Mouse (Mus musculus) neural tube, embryonic 15.5 days (tissue): ENCODE results near the gene Olfr123. TPM values are rescaled to one million over a fixed set of nuclear protein-coding genes. Genes with fewer than 3 reads are reported as not detected.

Experiments
- ATAC-seq: fragments of 200-750 bp; cut with Nextera tagmentation; 2 replicates; pipeline ENCODE4 v1.8.0; 2017; ENCODE audit warnings: mild to moderate bottlenecking, moderate TSS enrichment, moderate library complexity; ENCODE audit not compliant: low FRiP score
- H3K27ac ChIP-seq: fragments of 300-500 bp; sonication (generic); replicated peaks from 2 replicates; pipeline ENCODE4 v1.5.1; 2015; ENCODE audit warnings: mild to moderate bottlenecking, inconsistent platforms
- H3K27me3 ChIP-seq: fragments of 300-500 bp; sonication (generic); replicated peaks from 2 replicates; pipeline ENCODE4 v1.6.1; 2015; ENCODE audit warnings: inconsistent platforms
- H3K36me3 ChIP-seq: fragments of 300-500 bp; sonication (generic); 2 replicates; pipeline ENCODE4 v1.6.1; 2015; ENCODE audit warnings: inconsistent platforms
- H3K4me1 ChIP-seq: fragments of 300-500 bp; sonication (generic); 2 replicates; pipeline ENCODE4 v1.6.1; 2015; ENCODE audit warnings: inconsistent platforms
- H3K4me2 ChIP-seq: fragments of 300-500 bp; sonication (generic); 2 replicates; pipeline ENCODE4 v1.6.1; 2015; ENCODE audit warnings: inconsistent platforms, mild to moderate bottlenecking, moderate library complexity
- H3K4me3 ChIP-seq: fragments of 300-500 bp; sonication (generic); replicated peaks from 2 replicates; pipeline ENCODE4 v1.5.1; 2015; ENCODE audit warnings: mild to moderate bottlenecking, inconsistent platforms
- H3K9ac ChIP-seq: fragments of 300-500 bp; sonication (generic); replicated peaks from 2 replicates; pipeline ENCODE4 v1.6.1; 2015; ENCODE audit warnings: mild to moderate bottlenecking, inconsistent platforms
- H3K9me3 ChIP-seq: fragments of 300-500 bp; sonication (generic); replicated peaks from 2 replicates; pipeline ENCODE4 v1.6.1; 2016; ENCODE audit warnings: inconsistent platforms
- WGBS: fragments of 180-500 bp; shearing (Covaris S2); methylation state at CpG from one replicate; pipeline ENCODE4 v1.1.7; 2015; ENCODE audit warnings: mixed read lengths; 5-methylcytosine and 5-hydroxymethylcytosine counted together
- polyA plus RNA-seq: library from polyadenylated mRNA; unstranded; fragments of >200 nt; fragmentation: Nextera tagmentation; extraction: Ambion mirVana; gene quantifications from 2 replicates; pipeline ENCODE4 v1.2.1, GENCODE M21; 2015

Gene Olfr123
- not detected in 2 replicates for polyA plus RNA-seq

DNA sequence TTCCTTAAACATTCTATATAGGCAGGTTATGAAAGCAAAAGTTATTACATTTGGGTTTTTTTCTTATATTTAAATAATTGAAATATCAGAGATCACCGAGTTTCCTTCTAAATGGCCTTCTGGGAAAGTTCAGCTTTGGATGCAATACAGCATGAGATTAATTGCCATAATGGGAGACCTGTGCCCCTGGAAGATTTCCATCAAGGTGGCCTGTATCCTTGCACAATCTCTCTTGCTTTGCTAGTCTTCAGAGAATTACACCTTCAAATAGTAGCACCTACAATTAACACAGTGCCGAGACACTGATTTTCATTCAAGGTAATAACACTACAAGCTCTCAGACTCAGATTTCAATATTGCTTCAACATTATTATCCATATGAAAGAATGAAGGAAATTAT lies at the start of gene Olfr123:
Gene Olfr123, plus strand, starts transcription at position 301 of the 400 bp plus-strand sequence.
- Histone ChIP-seq H3K9me3 (no peaks in the 10 kb centered on the region), H3K4me2 (no peak within 1 kb of the TSS), H3K36me3 (no peaks in the 10 kb centered on the region), H3K9ac (no peak within 1 kb of the TSS), H3K4me3 (no peak within 1 kb of the TSS), H3K27ac (no peak within 1 kb of the TSS), H3K27me3 (no peaks in the 10 kb centered on the region), H3K4me1 (no peaks in the 10 kb centered on the region)
- ATAC-seq, result no peak
- 95% methylated on average over 2 of the region's 2 CpGs for WGBS

DNA sequence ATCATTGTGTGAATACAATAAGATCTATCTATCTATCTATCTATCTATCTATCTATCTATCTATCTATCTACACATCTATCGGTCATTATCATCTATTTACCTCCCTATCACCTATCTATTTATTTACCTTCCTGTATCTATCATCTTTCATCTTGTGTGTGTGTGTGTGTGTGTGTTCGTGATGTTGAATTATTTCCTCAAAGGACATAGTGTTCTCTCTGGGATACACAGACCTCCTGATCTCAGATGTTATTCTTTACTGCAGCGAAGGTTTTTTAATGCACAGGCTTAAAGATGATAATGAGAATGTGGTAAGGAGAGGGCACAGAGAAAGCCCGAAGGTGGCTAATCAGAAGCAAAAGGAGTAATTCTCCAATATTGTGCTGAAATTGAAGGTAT lies 25.0 kb upstream of the Olfr123 start, which contains the start of gene Olfr122:
Gene Olfr122, plus strand, starts transcription at position 301 of the 400 bp plus-strand sequence.
- 87% methylated on average over 4 of the region's 4 CpGs for WGBS
- H3K4me1 ChIP-seq, result no peaks in the 10 kb centered on the region
- H3K4me2 ChIP-seq, result no peak within 1 kb of the TSS
- H3K27ac ChIP-seq, result no peak within 1 kb of the TSS
- no peak within 1 kb of the TSS for H3K4me3 ChIP-seq
- H3K27me3 ChIP-seq, result no peaks in the 10 kb centered on the region
- H3K9ac ChIP-seq, result no peak within 1 kb of the TSS
- no peak for ATAC-seq
- H3K36me3 ChIP-seq, result no peaks in the 10 kb centered on the region
- no peaks in the 10 kb centered on the region for H3K9me3 ChIP-seq

DNA sequence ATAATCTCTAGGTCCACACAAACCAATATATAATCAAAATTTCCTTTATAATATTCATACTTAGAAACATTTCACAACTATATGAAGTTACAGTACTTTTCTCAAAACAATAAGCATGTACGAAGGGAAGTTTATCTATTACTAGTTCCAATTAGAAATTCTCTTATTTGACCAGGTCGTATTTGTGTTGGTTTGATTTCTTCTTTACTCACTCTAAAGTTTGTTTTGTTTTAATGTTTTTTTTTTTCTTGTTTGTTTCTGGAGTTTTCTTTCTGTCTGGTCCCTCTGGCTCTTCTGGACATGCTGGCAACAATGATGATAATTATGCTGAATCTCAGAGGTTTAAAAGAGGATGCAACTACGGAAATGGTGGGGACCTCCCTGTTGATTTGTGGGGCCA lies 6.3 kb downstream of the Olfr123 start, which contains the start of gene Olfr124:
Gene Olfr124, plus strand, starts transcription at position 301 of the 400 bp plus-strand sequence.
- H3K27me3 ChIP-seq, result no peaks in the 10 kb centered on the region
- 89% methylated on average over 3 of the region's 3 CpGs for WGBS
- ATAC-seq, result no peak
- H3K4me1 ChIP-seq, result no peaks in the 10 kb centered on the region
- H3K9ac ChIP-seq, result no peak within 1 kb of the TSS
- no peak within 1 kb of the TSS for H3K27ac ChIP-seq
- H3K36me3 ChIP-seq, result no peaks in the 10 kb centered on the region
- no peaks in the 10 kb centered on the region for H3K9me3 ChIP-seq
- no peak within 1 kb of the TSS for H3K4me3 ChIP-seq
- H3K4me2 ChIP-seq, result no peak within 1 kb of the TSS

DNA sequence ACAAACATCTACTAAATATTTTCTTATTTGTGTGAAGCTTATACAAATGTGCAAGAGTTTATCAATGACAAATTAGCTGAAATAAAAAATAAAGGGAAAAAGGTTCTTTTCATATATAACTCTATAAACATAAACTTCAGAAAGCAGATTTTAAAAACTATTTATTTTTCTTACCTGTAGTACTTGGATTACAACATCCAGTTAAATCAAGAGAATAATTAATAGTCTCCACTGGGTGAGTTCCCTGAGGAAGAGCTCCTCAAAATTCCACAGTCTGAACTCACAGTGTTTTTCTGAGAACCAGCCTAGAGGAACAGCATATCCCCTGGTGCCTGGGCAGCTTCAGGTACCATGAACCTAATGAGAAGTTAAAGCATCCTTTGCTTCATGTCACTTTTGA lies 39.3 kb downstream of the Olfr123 start, which contains the start of gene Olfr125:
Gene Olfr125, plus strand, starts transcription at position 301 of the 400 bp plus-strand sequence.
- H3K27ac ChIP-seq, result no peak within 1 kb of the TSS
- no peaks in the 10 kb centered on the region for H3K9me3 ChIP-seq
- no peak within 1 kb of the TSS for H3K4me2 ChIP-seq
- no peak within 1 kb of the TSS for H3K9ac ChIP-seq
- no peak for ATAC-seq
- H3K4me3 ChIP-seq, result no peak within 1 kb of the TSS
- H3K36me3 ChIP-seq, result no peaks in the 10 kb centered on the region
- H3K4me1 ChIP-seq, result no peaks in the 10 kb centered on the region
- no peaks in the 10 kb centered on the region for H3K27me3 ChIP-seq

DNA sequence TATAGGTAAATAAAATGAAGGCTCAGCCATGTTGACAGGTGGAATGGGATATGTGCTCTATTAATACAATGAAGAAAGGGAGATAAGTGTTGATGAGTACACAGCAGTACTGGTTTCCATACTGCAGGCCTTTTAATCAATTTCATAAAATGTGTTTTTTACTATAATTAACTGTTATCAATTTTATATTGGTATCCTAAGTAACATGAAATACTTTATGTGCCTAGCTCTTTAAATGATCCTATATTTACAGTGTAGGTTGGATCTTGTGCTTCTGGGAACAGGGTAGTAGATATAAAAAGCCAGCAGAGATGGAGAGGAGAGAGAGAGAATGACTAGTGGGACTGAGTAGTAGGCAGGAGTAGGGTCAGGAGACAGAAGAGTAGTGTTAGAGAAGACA lies 53.9 kb downstream of the Olfr123 start, which contains the start of gene Olfr126:
Gene Olfr126, plus strand, starts transcription at position 301 of the 400 bp plus-strand sequence.
- Histone ChIP-seq H3K4me1 (no peaks in the 10 kb centered on the region), H3K4me2 (no peak within 1 kb of the TSS), H3K9me3 (no peaks in the 10 kb centered on the region), H3K4me3 (no peak within 1 kb of the TSS), H3K27me3 (no peaks in the 10 kb centered on the region), H3K27ac (no peak within 1 kb of the TSS), H3K36me3 (no peaks in the 10 kb centered on the region), H3K9ac (no peak within 1 kb of the TSS)
- no peak for ATAC-seq

Other genes with a start within 250 kb of the Olfr123 start
- gene Olfr112, start 224.1 kb upstream of the Olfr123 start, polyA plus RNA-seq, result not detected in 2 replicates
- gene Olfr113, start 215.9 kb upstream of the Olfr123 start, polyA plus RNA-seq, result not detected in 2 replicates
- gene Olfr114, start 200.8 kb upstream of the Olfr123 start, polyA plus RNA-seq, result not detected in 2 replicates
- gene Olfr115, start 166.4 kb upstream of the Olfr123 start, polyA plus RNA-seq, result not detected in 2 replicates
- gene Olfr116, start 166.3 kb upstream of the Olfr123 start, polyA plus RNA-seq, result not detected in 2 replicates
- not detected in 2 replicates for gene Olfr117, start 129.7 kb upstream of the Olfr123 start, polyA plus RNA-seq
- gene Olfr118, start 126.5 kb upstream of the Olfr123 start, polyA plus RNA-seq, result not detected in 2 replicates
- not detected in 2 replicates for gene Olfr119, start 97.0 kb upstream of the Olfr123 start, polyA plus RNA-seq
- not detected in 2 replicates for gene Olfr120, start 71.7 kb upstream of the Olfr123 start, polyA plus RNA-seq
- gene Olfr121, start 44.7 kb upstream of the Olfr123 start, polyA plus RNA-seq, result not detected in 2 replicates
- gene Olfr122, start 24.9 kb upstream of the Olfr123 start, polyA plus RNA-seq, result not detected in 2 replicates
- not detected in 2 replicates for gene Olfr124, start 6.4 kb downstream of the Olfr123 start, polyA plus RNA-seq
- gene Olfr125, start 39.4 kb downstream of the Olfr123 start, polyA plus RNA-seq, result not detected in 2 replicates
- gene Olfr126, start 54.0 kb downstream of the Olfr123 start, polyA plus RNA-seq, result not detected in 2 replicates
- not detected in 2 replicates for gene Olfr127, start 106.9 kb downstream of the Olfr123 start, polyA plus RNA-seq
- gene Olfr128, start 127.0 kb downstream of the Olfr123 start, polyA plus RNA-seq, result not detected in 2 replicates
- gene Olfr761, start 159.6 kb downstream of the Olfr123 start, polyA plus RNA-seq, result not detected in 2 replicates